In the genomic region with DNA sequence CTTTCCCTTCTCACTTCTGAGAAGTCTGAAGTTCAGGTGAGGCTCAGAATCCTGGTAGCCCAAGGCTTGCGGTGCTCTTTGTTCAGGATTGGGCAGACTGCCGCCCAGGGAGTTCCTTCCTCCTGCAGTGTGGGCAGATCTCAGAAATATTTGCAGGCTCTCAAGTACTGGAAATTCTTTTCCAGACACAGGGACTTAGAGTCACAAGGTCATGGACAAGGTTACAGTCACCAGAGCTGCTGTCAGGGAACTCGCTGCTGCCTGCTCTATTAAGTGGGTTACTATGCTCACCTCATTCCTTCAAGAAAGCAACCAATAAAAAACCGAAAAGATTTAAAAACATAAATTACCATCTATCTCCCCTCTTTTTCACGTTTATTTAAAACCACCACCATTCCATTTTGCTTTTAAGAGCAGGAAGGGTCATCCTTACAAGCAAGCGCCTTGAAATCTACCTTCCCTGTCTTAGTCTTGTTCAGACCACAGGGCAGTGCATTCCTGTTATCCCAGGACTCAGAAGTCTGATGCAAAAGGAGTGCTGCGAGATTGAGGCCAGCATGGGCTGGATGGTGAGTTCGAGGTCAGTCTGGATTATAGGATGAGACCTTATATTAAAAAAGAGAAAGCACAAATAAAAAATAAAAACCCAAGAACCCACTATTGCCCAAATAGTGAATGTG, we compare ENCODE assay signal across 8 mouse cellular contexts. TPM values are rescaled to one million over a fixed set of nuclear protein-coding genes. Genes with fewer than 3 reads are reported as not detected.
A peak's percentile ranks its signal among the peaks of the same experiment; 100 is the strongest.
DNase-seq lines count a peak whose midpoint lies in the region; ATAC-seq lines count a peak whose summit lies in the region.

No protein-coding gene starts in this region.

- H3K4me3 ChIP-seq in lung, embryonic 16.5 days (ENCODE audit: low read length), result peak overlapping the region; percentile 72
- 0 out of 2 replicates have a peak overlapping the region, but pooled peaks have one; percentile 91 for H3K4me3 ChIP-seq in limb, embryonic 11.5 days (ENCODE audit: low read depth, low read length)
- H3K4me3 ChIP-seq in stomach, embryonic 14.5 days (ENCODE audit: low read depth, low read length), result peak overlapping the region; percentile 94

- no peak overlapping the region for H3K27ac ChIP-seq in lung, embryonic 16.5 days (ENCODE audit: low read length)
- no peak overlapping the region for H3K27ac ChIP-seq in limb, embryonic 11.5 days (replicated peaks; ENCODE audit: low read depth, low read length)
- no peak overlapping the region for H3K27ac ChIP-seq in stomach, embryonic 14.5 days (ENCODE audit: low read length)

- no peak overlapping the region; the same call in 1 of the 2 replicates for H3K9ac ChIP-seq in lung, embryonic 16.5 days (ENCODE audit: low read length)
- no peak overlapping the region for H3K9ac ChIP-seq in limb, embryonic 11.5 days (ENCODE audit: low read length)
- no peak overlapping the region for H3K9ac ChIP-seq in stomach, embryonic 14.5 days (replicated peaks; ENCODE audit: low read depth, low read length)

- no peaks in the 10 kb centered on the region for H3K9me3 ChIP-seq in lung, embryonic 16.5 days (ENCODE audit: control insufficient read depth, low read length)
- no peaks in the 10 kb centered on the region for H3K9me3 ChIP-seq in limb, embryonic 11.5 days (ENCODE audit: control insufficient read depth, low read length)
- H3K9me3 ChIP-seq in stomach, embryonic 14.5 days (ENCODE audit: control insufficient read depth, low read depth, low read length), result no peaks in the 10 kb centered on the region

- peaks cover 12% of the 10 kb centered on the region for H3K4me1 ChIP-seq in lung, embryonic 16.5 days (replicated peaks; ENCODE audit: control insufficient read depth, insufficient read depth, low read length)
- peaks cover 5% of the 10 kb centered on the region; the same call in 1 of the 2 replicates for H3K4me1 ChIP-seq in limb, embryonic 11.5 days (ENCODE audit: control insufficient read depth, insufficient read depth, low read length)
- peaks cover 15% of the 10 kb centered on the region; the same call in 1 of the 2 replicates for H3K4me1 ChIP-seq in stomach, embryonic 14.5 days (ENCODE audit: control insufficient read depth, insufficient read depth, low read length)

- 37% methylated on average over 8 of the region's 8 CpGs for WGBS in lung, embryonic 16.5 days
- WGBS in limb, embryonic 11.5 days, result 54% methylated on average over 8 of the region's 8 CpGs
- 51% methylated on average over 8 of the region's 8 CpGs for WGBS in stomach, embryonic 14.5 days

- peaks cover 2% of the 10 kb centered on the region; the same call in 1 of the 2 replicates for H3K36me3 ChIP-seq in lung, embryonic 16.5 days (ENCODE audit: control insufficient read depth, insufficient read depth, low read length)
- H3K36me3 ChIP-seq in limb, embryonic 11.5 days (ENCODE audit: control insufficient read depth, insufficient read depth, low read length), result no peaks in the 10 kb centered on the region
- no peaks in the 10 kb centered on the region for H3K36me3 ChIP-seq in stomach, embryonic 14.5 days (ENCODE audit: control insufficient read depth, insufficient read depth, low read length)

- 0 out of 2 replicates have a peak, but pooled peaks have one; percentile 15 for ATAC-seq in lung, embryonic 16.5 days (ENCODE audit: low read depth)
- ATAC-seq in limb, embryonic 11.5 days (ENCODE audit: insufficient number of reproducible peaks, low FRiP score, low TSS enrichment, low read depth), result no peak
- ATAC-seq in stomach, embryonic 14.5 days (ENCODE audit: insufficient number of reproducible peaks, insufficient read depth, low FRiP score, low read depth), result peak; percentile 20; the same call in 1 of the 2 replicates

- peak; percentile 30 for DNase-seq in adrenal gland, adult 2 months
- no peak for DNase-seq in adrenal gland, postnatal 4 days (ENCODE audit: low spot score in 2 of 2)
- no peak for DNase-seq in lung, adult 18-20 months
- DNase-seq in limb, embryonic 11.5 days (ENCODE audit: low spot score), result no peak
- DNase-seq in left cerebral cortex, adult 9 months (ENCODE audit: low spot score in 2 of 2), result no peak
- no peak for DNase-seq in adrenal gland, postnatal 14 days

- peak overlapping the region; percentile 96 for H3K4me2 ChIP-seq in lung, embryonic 16.5 days (ENCODE audit: low read depth, low read length)
- H3K4me2 ChIP-seq in limb, embryonic 11.5 days (ENCODE audit: low read depth, severe bottlenecking), result peak overlapping the region; percentile 98; the same call in 1 of the 2 replicates
- peak overlapping the region; percentile 95 for H3K4me2 ChIP-seq in stomach, embryonic 14.5 days (replicated peaks; ENCODE audit: low read depth, low read length)

- no peaks in the 10 kb centered on the region for H3K27me3 ChIP-seq in lung, embryonic 16.5 days (ENCODE audit: control insufficient read depth, insufficient read depth, low read depth, low read length)
- no peaks in the 10 kb centered on the region for H3K27me3 ChIP-seq in limb, embryonic 11.5 days (ENCODE audit: control insufficient read depth, insufficient read depth, low read length)
- H3K27me3 ChIP-seq in stomach, embryonic 14.5 days (ENCODE audit: control insufficient read depth, insufficient read depth, low read length), result no peaks in the 10 kb centered on the region

RNA-seq across cellular contexts. Expression of gene Galnt2, which starts 0.6 kb away (rescaled TPM):
- 10 to 100 TPM; 46.9 to 64.0 TPM for total RNA-seq in adrenal gland, adult 2 months (2021)
- 11.1 and 11.4 TPM in 2 replicates for polyA plus RNA-seq in adrenal gland, adult 2 months (2012; rRNA removed)
- total RNA-seq in adrenal gland, postnatal 4 days (2021), result 10 to 100 TPM; 65.3 to 81.1 TPM
- polyA plus RNA-seq in lung, embryonic 16.5 days (2015; fragmentation: Nextera tagmentation; extraction: Ambion mirVana), result 36.8 and 46.4 TPM in 2 replicates
- polyA plus RNA-seq in limb, embryonic 11.5 days (2014; fragmentation: Nextera tagmentation; extraction: Ambion mirVana), result 56.4 and 59.4 TPM in 2 replicates
- 57.6 and 74.3 TPM in 2 replicates for polyA plus RNA-seq in stomach, embryonic 14.5 days (2014; fragmentation: Nextera tagmentation; extraction: Ambion mirVana)
- 45.4 and 57.5 TPM in 2 replicates for total RNA-seq in adrenal gland, postnatal 14 days (2021)
